Mouse (Mus musculus) fat pad, adult 2 months (tissue): Measurements from ENCODE around the gene Tmem171.

Experiments
- DNase-seq: peaks from one replicate; pipeline ENCODE4 v3.0.0-alpha.2; 2011; ENCODE audit warnings: low read depth, low spot score; ENCODE audit errors: extremely low read depth

Gene Tmem171

GRCm38 (mm10) chr13:98651228-98651977, 43.2 kb downstream of the Tmem171 start:
- DNase-seq: no peak

GRCm38 (mm10) chr13:98647775-98648568, 46.7 kb downstream of the Tmem171 start:
- no peak for DNase-seq

- no peak for DNase-seq
These were observed 56.0 kb downstream of the Tmem171 start for GRCm38 (mm10) chr13:98638507-98639166.

- no peak for DNase-seq
These were observed 57.5 kb downstream of the Tmem171 start, which contains the start of gene Tmem174 for GRCm38 (mm10) chr13:98637145-98637544. Tmem174 (minus strand) TSS chr13:98637410.

- no peak for DNase-seq
These were observed 58.1 kb downstream of the Tmem171 start for GRCm38 (mm10) chr13:98636571-98636970.
